Mouse (Mus musculus) hindbrain, embryonic 15.5 days (tissue): ENCODE results near the gene Cadps. TPM values are rescaled to one million over a fixed set of nuclear protein-coding genes. Genes with fewer than 3 reads are reported as not detected.

ENCODE experiments used
- ATAC-seq: fragments of 200-750 bp; cut with Nextera tagmentation; 2 replicates; pipeline ENCODE4 v1.8.0; 2017; ENCODE audit warnings: low read depth, moderate number of reproducible peaks, moderate TSS enrichment; ENCODE audit not compliant: low FRiP score
- H3K27ac ChIP-seq: fragments of 300-500 bp; sonication (generic); replicated peaks from 2 replicates; pipeline ENCODE4 v1.5.1; 2015; ENCODE audit warnings: mild to moderate bottlenecking, inconsistent platforms
- H3K27me3 ChIP-seq: fragments of 300-500 bp; sonication (generic); 2 replicates; pipeline ENCODE4 v1.6.1; 2015; ENCODE audit warnings: control low read depth, inconsistent platforms
- H3K36me3 ChIP-seq: fragments of 300-500 bp; sonication (generic); 2 replicates; pipeline ENCODE4 v1.6.1; 2015; ENCODE audit warnings: control low read depth, inconsistent platforms
- H3K4me1 ChIP-seq: fragments of 300-500 bp; sonication (generic); replicated peaks from 2 replicates; pipeline ENCODE4 v1.6.1; 2015; ENCODE audit warnings: control low read depth, inconsistent platforms
- H3K4me2 ChIP-seq: fragments of 300-500 bp; sonication (generic); 2 replicates; pipeline ENCODE4 v1.6.1; 2015; ENCODE audit warnings: moderate library complexity, mild to moderate bottlenecking, inconsistent platforms
- H3K4me3 ChIP-seq: fragments of 300-500 bp; sonication (generic); 2 replicates; pipeline ENCODE4 v1.5.1; 2015; ENCODE audit warnings: mild to moderate bottlenecking, inconsistent platforms
- H3K9ac ChIP-seq: fragments of 300-500 bp; sonication (generic); 2 replicates; pipeline ENCODE4 v1.6.1; 2015; ENCODE audit warnings: inconsistent platforms
- H3K9me3 ChIP-seq: fragments of 300-500 bp; sonication (generic); 2 replicates; pipeline ENCODE4 v1.6.1; 2016; ENCODE audit warnings: control low read depth, inconsistent platforms
- WGBS: fragments of 180-500 bp; shearing (Covaris S2); methylation state at CpG from one replicate; pipeline ENCODE4 v1.1.7; 2015; 5-methylcytosine and 5-hydroxymethylcytosine counted together
- polyA plus RNA-seq: library from polyadenylated mRNA; unstranded; fragments of >200 nt; fragmentation: Nextera tagmentation; extraction: Ambion mirVana; gene quantifications from 2 replicates; pipeline ENCODE4 v1.2.1, GENCODE M21; 2015

Cadps gene
- polyA plus RNA-seq, 1 experiment from 2014 or later, result 44.0 TPM

DNA sequence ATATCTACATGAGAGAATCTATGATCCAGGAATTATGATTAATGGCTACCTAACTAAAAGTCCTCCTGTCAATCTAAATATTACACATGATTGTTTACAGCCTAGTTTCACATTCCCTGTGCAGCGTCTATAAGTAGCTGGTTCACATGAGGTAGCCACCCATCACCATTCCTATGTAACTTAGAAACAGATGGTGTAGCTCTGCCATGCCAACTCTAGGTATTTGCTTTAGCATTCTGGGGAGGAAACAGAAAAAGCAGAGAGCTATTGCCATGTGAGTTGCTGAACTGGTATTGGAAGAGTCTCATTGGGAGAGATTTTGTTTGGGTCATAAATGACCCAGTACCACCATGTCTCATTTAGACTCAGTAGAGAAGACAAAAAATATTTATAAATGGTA lies 4.4 kb downstream of the Cadps start:
- no peak overlapping the region for H3K4me3 ChIP-seq
- ATAC-seq, result no peak
- WGBS, result 91% methylated on average over 1 of the region's 1 CpGs
- no peak overlapping the region for H3K9ac ChIP-seq
- no peaks in the 10 kb centered on the region for H3K36me3 ChIP-seq
- H3K4me2 ChIP-seq, result no peak overlapping the region
- H3K9me3 ChIP-seq, result no peaks in the 10 kb centered on the region
- no peak overlapping the region for H3K27ac ChIP-seq
- H3K4me1 ChIP-seq, result peaks cover 34% of the 10 kb centered on the region
- H3K27me3 ChIP-seq, result no peaks in the 10 kb centered on the region

GRCm38 (mm10) chr14:12812072-12812471 lies 10.8 kb downstream of the Cadps start:
- no peaks in the 10 kb centered on the region for H3K27me3 ChIP-seq
- H3K9ac ChIP-seq, result no peak overlapping the region
- H3K36me3 ChIP-seq, result no peaks in the 10 kb centered on the region
- ATAC-seq, result no peak
- no peaks in the 10 kb centered on the region for H3K9me3 ChIP-seq
- 88% methylated on average over 3 of the region's 3 CpGs for WGBS
- no peak overlapping the region for H3K4me2 ChIP-seq
- H3K27ac ChIP-seq, result no peak overlapping the region
- no peaks in the 10 kb centered on the region for H3K4me1 ChIP-seq
- no peak overlapping the region for H3K4me3 ChIP-seq

GRCm38 (mm10) chr14:12802995-12803394 lies 19.9 kb downstream of the Cadps start:
- ATAC-seq, result no peak
- no peaks in the 10 kb centered on the region for H3K4me1 ChIP-seq
- 70% methylated on average over 1 of the region's 1 CpGs for WGBS

GRCm38 (mm10) chr14:12801100-12801499 lies 21.8 kb downstream of the Cadps start:
- no peaks in the 10 kb centered on the region for H3K9me3 ChIP-seq
- no peak overlapping the region for H3K9ac ChIP-seq
- no peak for ATAC-seq
- H3K4me2 ChIP-seq, result no peak overlapping the region
- no peak overlapping the region for H3K27ac ChIP-seq
- H3K27me3 ChIP-seq, result no peaks in the 10 kb centered on the region
- H3K36me3 ChIP-seq, result no peaks in the 10 kb centered on the region
- WGBS, result 58% methylated on average over 2 of the region's 2 CpGs
- no peaks in the 10 kb centered on the region for H3K4me1 ChIP-seq
- no peak overlapping the region for H3K4me3 ChIP-seq

More at GRCm38 (mm10) chr14:12802995-12803394, 19.9 kb downstream of the Cadps start:
- Histone ChIP-seq H3K4me2 (no peak overlapping the region), H3K4me3 (no peak overlapping the region), H3K9ac (no peak overlapping the region), H3K9me3 (no peaks in the 10 kb centered on the region), H3K27ac (no peak overlapping the region), H3K36me3 (no peaks in the 10 kb centered on the region), H3K27me3 (no peaks in the 10 kb centered on the region)

GRCm38 (mm10) chr14:12798926-12799325 lies 24.0 kb downstream of the Cadps start:
- no peak for ATAC-seq
- Histone ChIP-seq H3K27ac (no peak overlapping the region), H3K9ac (no peak overlapping the region), H3K9me3 (no peaks in the 10 kb centered on the region), H3K4me2 (no peak overlapping the region), H3K4me1 (no peaks in the 10 kb centered on the region), H3K27me3 (no peaks in the 10 kb centered on the region), H3K4me3 (no peak overlapping the region), H3K36me3 (no peaks in the 10 kb centered on the region)

DNA sequence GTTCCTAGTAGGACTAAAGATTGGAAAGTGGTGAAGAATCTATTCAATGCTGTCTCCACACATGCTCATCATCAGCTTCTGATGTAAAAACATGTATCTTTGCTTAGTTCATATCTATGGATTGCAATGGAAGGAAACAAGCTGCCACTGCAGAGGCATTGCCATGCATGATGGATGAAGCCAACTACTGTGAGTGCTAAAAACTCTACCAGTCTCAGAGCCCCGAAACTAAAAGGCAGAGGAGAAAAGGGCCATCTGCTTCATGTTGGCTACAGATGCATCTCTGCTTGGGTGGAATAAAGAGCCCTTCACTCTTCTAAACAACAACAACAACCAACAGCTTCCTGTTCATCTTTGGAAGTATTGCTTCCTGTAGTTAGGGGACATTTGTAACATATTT lies 38.6 kb downstream of the Cadps start:
- ATAC-seq, result no peak
- Histone ChIP-seq H3K27ac (no peak overlapping the region), H3K4me1 (no peaks in the 10 kb centered on the region), H3K4me2 (no peak overlapping the region), H3K9me3 (no peaks in the 10 kb centered on the region), H3K9ac (no peak overlapping the region), H3K36me3 (no peaks in the 10 kb centered on the region), H3K4me3 (no peak overlapping the region), H3K27me3 (no peaks in the 10 kb centered on the region)
- 64% methylated on average over 1 of the region's 1 CpGs for WGBS

DNA sequence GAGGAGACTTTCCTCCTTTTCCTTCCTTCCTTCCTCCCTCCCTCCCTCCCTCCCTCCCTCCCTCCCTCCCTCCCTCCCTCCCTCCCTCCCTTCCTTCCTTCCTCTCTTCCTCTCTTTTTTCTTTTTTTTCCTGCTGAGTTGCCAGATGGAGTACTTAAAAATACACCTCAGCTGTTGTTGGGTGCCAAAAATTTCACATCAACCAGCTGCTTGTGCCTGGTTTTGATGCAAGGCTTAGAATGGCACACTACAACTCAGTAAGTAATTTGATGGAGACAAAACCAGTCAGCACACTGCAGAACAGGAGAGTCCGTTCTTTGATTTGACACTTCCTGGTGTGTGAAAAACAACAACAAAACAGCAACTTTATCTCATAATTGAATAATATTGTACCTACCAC lies 42.9 kb downstream of the Cadps start:
- no peak overlapping the region for H3K4me2 ChIP-seq
- H3K27me3 ChIP-seq, result no peaks in the 10 kb centered on the region
- no peaks in the 10 kb centered on the region; the same call in 1 of the 2 replicates for H3K4me1 ChIP-seq
- H3K9ac ChIP-seq, result no peak overlapping the region
- no peaks in the 10 kb centered on the region for H3K9me3 ChIP-seq
- no peak overlapping the region for H3K27ac ChIP-seq
- no peak for ATAC-seq
- H3K36me3 ChIP-seq, result no peaks in the 10 kb centered on the region
- WGBS, result 82% methylated on average over 1 of the region's 1 CpGs
- H3K4me3 ChIP-seq, result no peak overlapping the region

DNA sequence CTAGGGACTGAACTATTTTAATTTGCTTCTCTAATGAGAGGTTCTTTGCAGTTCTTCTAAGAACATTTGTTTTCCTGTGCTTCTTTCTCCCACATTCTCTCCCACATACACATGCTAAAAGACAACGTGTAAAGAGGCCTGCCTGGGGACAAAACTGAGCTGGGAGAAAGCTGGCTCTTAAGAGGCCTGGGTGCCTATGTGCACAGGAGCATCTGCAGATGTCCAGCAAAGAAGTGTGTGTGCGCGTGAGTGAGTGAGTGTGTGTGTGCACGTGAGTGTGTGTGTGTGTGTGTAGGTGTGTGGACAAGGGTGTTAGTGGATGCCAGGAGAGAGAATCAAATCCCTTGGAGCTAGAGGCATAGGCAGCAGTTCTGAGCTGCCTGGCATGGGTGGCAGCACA lies 44.9 kb downstream of the Cadps start:
- WGBS, result 74% methylated on average over 4 of the region's 4 CpGs
- no peaks in the 10 kb centered on the region for H3K36me3 ChIP-seq
- H3K27ac ChIP-seq, result no peak overlapping the region
- no peak for ATAC-seq
- H3K9ac ChIP-seq, result no peak overlapping the region
- no peak overlapping the region for H3K4me3 ChIP-seq
- H3K27me3 ChIP-seq, result no peaks in the 10 kb centered on the region
- H3K4me1 ChIP-seq, result no peaks in the 10 kb centered on the region; the same call in 1 of the 2 replicates
- no peak overlapping the region for H3K4me2 ChIP-seq
- H3K9me3 ChIP-seq, result no peaks in the 10 kb centered on the region

DNA sequence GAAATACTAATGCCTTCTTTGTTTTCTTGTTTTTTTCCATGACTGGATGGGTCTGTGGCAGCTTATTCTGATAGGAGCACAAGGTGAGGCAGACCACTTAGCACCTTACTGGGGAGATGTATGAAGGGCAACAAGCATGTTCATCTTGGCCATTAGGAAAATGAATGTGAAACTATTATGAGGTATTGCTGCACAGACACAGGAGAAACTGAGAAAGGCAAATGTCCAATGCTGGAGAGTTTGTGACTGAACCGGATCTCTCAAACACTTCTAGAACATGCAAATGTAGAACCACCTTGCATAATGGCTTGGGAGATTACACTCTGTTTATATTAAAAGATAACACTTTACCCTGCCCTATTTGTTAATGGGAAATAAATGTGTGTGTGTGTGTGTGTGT lies 54.0 kb downstream of the Cadps start:
- no peaks in the 10 kb centered on the region for H3K4me1 ChIP-seq
- 100% methylated on average over 1 of the region's 1 CpGs for WGBS

DNA sequence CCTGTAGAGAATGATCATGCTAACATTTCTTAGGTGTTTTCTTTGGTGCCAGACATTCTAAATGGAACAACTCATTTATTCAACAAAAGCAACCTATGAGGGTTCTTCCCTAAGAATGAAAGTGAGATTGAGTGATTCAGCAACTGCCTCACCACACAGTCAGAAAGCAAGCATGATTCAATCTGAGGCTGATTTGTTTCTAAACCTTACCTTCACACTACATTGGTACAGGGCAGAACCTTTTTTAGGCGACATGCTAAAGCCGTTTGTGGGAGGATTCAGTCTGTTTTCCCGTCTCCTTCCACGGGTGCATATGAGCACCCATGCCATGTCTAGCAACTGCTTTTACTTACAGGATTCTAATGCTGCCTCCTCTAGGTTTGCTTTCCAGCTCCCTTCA lies 69.6 kb downstream of the Cadps start:
- no peaks in the 10 kb centered on the region for H3K4me1 ChIP-seq
- 90% methylated on average over 4 of the region's 4 CpGs for WGBS
- no peak for ATAC-seq

More for the DNA sequence above, 54.0 kb downstream of the Cadps start:
- H3K27me3 ChIP-seq, result no peaks in the 10 kb centered on the region
- H3K36me3 ChIP-seq, result no peaks in the 10 kb centered on the region
- no peak overlapping the region for H3K27ac ChIP-seq
- no peaks in the 10 kb centered on the region for H3K9me3 ChIP-seq
- H3K4me3 ChIP-seq, result no peak overlapping the region
- H3K4me2 ChIP-seq, result no peak overlapping the region
- ATAC-seq, result no peak
- no peak overlapping the region for H3K9ac ChIP-seq

DNA sequence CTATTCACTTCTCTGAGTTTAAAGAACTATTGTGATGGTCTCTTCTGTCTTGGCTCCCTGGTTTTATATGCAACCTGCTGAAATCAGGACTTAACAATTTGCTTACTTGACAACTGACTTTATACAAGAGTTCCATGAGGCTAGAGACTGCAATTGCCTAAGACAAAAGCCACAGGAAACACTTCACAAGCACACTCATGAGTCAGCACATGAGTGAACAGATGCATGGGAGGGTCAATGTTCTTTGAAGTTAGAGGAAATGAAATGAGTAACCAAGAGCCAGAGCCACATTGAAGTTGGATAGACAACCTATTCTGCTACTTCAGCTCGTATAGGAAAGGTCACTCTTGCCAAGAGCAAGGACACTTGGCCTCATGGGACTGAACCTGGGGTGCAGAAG lies 71.1 kb downstream of the Cadps start:
- Histone ChIP-seq H3K4me3 (no peak overlapping the region), H3K9ac (no peak overlapping the region), H3K9me3 (no peaks in the 10 kb centered on the region), H3K27ac (no peak overlapping the region), H3K27me3 (no peaks in the 10 kb centered on the region), H3K4me2 (no peak overlapping the region), H3K36me3 (no peaks in the 10 kb centered on the region), H3K4me1 (no peaks in the 10 kb centered on the region)
- no peak for ATAC-seq
- WGBS, result 65% methylated on average over 1 of the region's 1 CpGs

More for the DNA sequence above, 69.6 kb downstream of the Cadps start:
- Histone ChIP-seq H3K9me3 (no peaks in the 10 kb centered on the region), H3K4me3 (no peak overlapping the region), H3K27me3 (no peaks in the 10 kb centered on the region), H3K36me3 (no peaks in the 10 kb centered on the region), H3K27ac (no peak overlapping the region), H3K9ac (no peak overlapping the region), H3K4me2 (no peak overlapping the region)

- H3K9me3 ChIP-seq, result no peaks in the 10 kb centered on the region
- H3K36me3 ChIP-seq, result no peaks in the 10 kb centered on the region
- WGBS, result 88% methylated on average over 2 of the region's 2 CpGs
Observed at GRCm38 (mm10) chr14:12730979-12731378, 91.9 kb downstream of the Cadps start.

DNA sequence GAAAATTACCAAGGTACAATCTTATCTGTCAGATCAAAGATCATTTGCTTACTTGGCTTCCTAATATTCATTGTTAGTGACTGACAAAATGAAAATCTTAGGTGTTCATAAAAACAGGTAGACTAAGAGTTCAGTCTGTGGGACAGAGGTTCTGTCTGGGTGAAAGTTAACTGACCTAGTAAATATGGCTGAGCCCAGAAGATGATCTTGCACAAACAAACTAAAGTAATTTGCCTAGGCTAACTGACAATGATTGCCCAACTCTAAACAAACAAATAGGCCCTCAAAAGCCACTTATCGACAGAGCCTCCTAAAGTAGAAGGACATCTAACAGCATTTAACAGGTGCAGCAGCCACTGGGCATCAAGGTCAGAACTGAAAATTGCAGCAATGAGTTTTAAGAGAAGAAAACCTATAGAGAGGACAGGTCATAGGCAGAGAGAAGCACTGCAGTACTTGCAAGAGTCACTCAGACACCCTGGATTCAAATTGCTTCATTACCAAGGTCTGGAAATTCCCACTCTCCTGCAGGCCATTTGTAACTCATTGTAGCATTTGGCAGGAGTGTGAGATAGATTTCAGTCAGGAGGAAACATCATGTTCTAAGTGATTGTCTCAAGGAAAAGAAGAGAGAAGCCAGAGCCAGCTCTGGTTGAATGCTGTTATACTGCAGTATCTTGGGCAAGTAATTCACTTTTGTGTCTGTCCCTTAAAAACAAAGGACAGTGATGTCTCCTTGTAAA lies 100.3 kb downstream of the Cadps start:
- whole genome bisulfite sequencing, result 92% methylated on average over 1 of the region's 1 CpGs

More at GRCm38 (mm10) chr14:12730979-12731378, 91.9 kb downstream of the Cadps start:
- H3K27ac ChIP-seq, result no peak overlapping the region
- no peak overlapping the region for H3K4me2 ChIP-seq
- no peaks in the 10 kb centered on the region for H3K27me3 ChIP-seq
- no peaks in the 10 kb centered on the region for H3K4me1 ChIP-seq
- H3K9ac ChIP-seq, result no peak overlapping the region
- no peak overlapping the region for H3K4me3 ChIP-seq
- no peak for ATAC-seq

More for the DNA sequence above, 100.3 kb downstream of the Cadps start:
- Histone ChIP-seq H3K27me3 (no peaks in the 10 kb centered on the region), H3K27ac (no peak overlapping the region), H3K9me3 (no peaks in the 10 kb centered on the region), H3K4me1 (peaks cover 6% of the 10 kb centered on the region; the same call in 1 of the 2 replicates), H3K36me3 (no peaks in the 10 kb centered on the region), H3K4me2 (no peak overlapping the region), H3K4me3 (no peak overlapping the region), H3K9ac (no peak overlapping the region)
- no peak for ATAC-seq
